Mouse (Mus musculus): ENCODE results near the gene Shmt1. TPM values are rescaled to one million over a fixed set of nuclear protein-coding genes. Genes with fewer than 3 reads are reported as not detected.

Shmt1 gene
- polyA plus RNA-seq, 1 experiment from 2014 or later = 57.3 TPM

DNA sequence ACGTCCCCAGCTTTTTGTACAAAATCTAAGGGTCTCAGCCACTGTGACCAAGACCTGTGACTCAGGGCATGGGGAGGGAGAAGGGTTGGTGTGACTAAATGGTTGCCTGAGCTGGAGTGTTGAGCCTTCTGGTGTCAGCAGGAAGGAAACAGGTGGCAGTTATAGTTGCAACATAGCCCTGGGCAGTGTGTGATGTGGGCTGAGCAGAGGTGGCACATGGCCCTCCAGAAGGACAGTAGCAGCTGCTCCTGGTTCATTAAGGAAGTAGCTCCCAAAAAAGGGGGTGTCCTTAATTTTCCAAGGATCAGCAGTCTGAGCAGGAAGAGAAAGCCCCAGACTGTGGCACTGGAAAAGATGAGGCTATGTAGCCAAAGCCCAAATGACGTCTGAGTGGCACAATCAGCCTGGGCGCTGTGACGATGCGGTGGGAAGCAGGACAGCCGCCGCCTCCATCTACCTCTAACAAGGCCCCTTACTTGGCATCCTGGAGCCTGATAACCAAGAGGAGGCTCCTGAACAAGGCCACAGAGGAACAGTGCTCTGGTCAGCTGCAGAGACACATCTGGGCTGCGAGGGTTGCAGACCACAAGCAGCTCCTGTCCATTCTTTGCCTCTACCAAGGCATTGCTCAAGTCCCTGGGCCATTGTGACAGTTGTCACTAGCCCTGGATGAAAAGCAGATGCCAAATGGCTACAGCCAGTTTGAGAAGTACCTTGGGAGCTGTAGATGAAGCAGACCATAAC, 27.2 kb downstream of the Shmt1 start:
- Histone ChIP-seq H3K4me2 (replicated peaks) (no peak overlapping the region), H3K27ac (no peak overlapping the region), H3K27me3 (no peaks in the 10 kb centered on the region), H3K9me3 (no peaks in the 10 kb centered on the region), H3K4me1 (peaks cover 32% of the 10 kb centered on the region), H3K4me3 (no peak overlapping the region), H3K36me3 (peaks cover 82% of the 10 kb centered on the region), H3K9ac (no peak overlapping the region)
- no peak for ATAC-seq (ENCODE audit: insufficient number of reproducible peaks, insufficient read depth, low FRiP score, low TSS enrichment)
- WGBS = 88% methylated on average over 8 of the region's 8 CpGs

- Histone ChIP-seq H3K9ac (0 out of 2 replicates have a peak overlapping the region, but pooled peaks have one; percentile 24), H3K27ac (no peak overlapping the region), H3K36me3 (peaks cover 49% of the 10 kb centered on the region), H3K4me1 (peaks cover 63% of the 10 kb centered on the region), H3K4me2 (replicated peaks) (peak overlapping the region; percentile 45), H3K9me3 (no peaks in the 10 kb centered on the region), H3K4me3 (peak overlapping the region; percentile 12), H3K27me3 (no peaks in the 10 kb centered on the region)
- 89% methylated on average over 10 of the region's 10 CpGs for WGBS
- no peak for ATAC-seq (ENCODE audit: insufficient number of reproducible peaks, insufficient read depth, low FRiP score, low TSS enrichment)
These were observed 31.8 kb downstream of the Shmt1 start for GRCm38 (mm10) chr11:60779673-60780189.

- H3K4me3 ChIP-seq = peak overlapping the region; percentile 81
- 25% methylated on average over 16 of the region's 16 CpGs for WGBS
- H3K4me1 ChIP-seq = peaks cover 64% of the 10 kb centered on the region
- H3K9me3 ChIP-seq = no peaks in the 10 kb centered on the region
- H3K9ac ChIP-seq = peak overlapping the region; percentile 81
- H3K36me3 ChIP-seq = peaks cover 35% of the 10 kb centered on the region
- no peak for ATAC-seq (ENCODE audit: insufficient number of reproducible peaks, insufficient read depth, low FRiP score, low TSS enrichment)
- H3K4me2 ChIP-seq (replicated peaks) = peak overlapping the region; percentile 88
- H3K27ac ChIP-seq = peak overlapping the region; percentile 87
- no peaks in the 10 kb centered on the region for H3K27me3 ChIP-seq
These were observed 33.6 kb downstream of the Shmt1 start for GRCm38 (mm10) chr11:60777801-60778370.

DNA sequence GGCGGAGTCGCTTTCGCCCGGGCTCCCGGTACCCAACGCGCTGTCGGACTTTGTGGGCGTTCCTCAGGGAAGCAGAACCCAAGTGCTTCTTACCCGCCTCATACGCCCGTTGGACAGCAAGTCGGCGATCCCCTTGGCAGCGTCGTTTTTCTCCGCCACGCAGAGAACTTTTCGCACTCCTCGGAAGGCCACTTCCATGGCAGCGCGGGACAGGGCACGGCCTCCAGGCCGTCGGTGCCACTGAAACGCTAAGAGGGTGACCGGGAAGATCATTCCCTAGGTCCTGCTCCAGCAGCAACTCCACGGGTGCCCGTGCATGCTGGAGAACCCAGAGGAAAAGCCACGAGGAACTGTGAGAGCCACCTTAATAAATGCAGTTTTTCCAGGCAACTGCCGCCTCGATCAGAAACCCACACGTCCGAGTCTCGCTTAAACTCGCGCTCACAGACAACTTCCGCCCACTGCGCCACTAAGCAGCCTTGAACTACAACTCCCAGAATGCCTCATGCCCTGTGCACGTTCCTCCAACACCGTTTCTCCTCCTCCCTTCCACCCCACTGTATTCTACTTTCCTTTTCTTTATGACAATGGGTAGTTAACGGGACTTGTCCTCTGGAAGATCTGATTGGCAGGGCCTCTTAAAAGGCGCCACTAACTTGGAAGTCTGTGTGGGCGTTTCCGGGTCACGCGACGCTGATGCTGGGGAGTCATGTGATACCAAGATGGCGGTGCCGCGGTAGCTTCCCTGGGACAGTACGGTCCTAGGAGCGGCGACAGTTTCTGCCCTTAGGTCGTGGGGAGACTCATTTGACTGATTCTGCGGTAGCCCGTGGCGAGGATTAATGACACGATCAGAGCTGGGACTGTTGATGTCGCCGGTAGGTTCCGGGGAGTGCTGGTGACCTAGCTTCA, 34.4 kb downstream of the Shmt1 start, which contains the start of the genes Top3a and Smcr8:
Gene Top3a, minus strand, starts transcription at position 537 of the 912 bp plus-strand sequence.
Gene Smcr8, plus strand, starts transcription at position 696 of the 912 bp plus-strand sequence.
- H3K36me3 ChIP-seq = peaks cover 30% of the 10 kb centered on the region
- peak within 1 kb of the TSS; percentile 81 for H3K9ac ChIP-seq
- WGBS = under 1% methylated on average over 62 of the region's 62 CpGs
- no peaks in the 10 kb centered on the region for H3K9me3 ChIP-seq
- H3K4me3 ChIP-seq = peak within 1 kb of the TSS; percentile 81
- peak within 1 kb of the TSS; percentile 88 for H3K4me2 ChIP-seq (replicated peaks)
- peak; percentile 95 for ATAC-seq (ENCODE audit: insufficient number of reproducible peaks, insufficient read depth, low FRiP score, low TSS enrichment)
- H3K27ac ChIP-seq = peak within 1 kb of the TSS; percentile 87
- H3K4me1 ChIP-seq = peaks cover 59% of the 10 kb centered on the region
- no peaks in the 10 kb centered on the region for H3K27me3 ChIP-seq

DNA sequence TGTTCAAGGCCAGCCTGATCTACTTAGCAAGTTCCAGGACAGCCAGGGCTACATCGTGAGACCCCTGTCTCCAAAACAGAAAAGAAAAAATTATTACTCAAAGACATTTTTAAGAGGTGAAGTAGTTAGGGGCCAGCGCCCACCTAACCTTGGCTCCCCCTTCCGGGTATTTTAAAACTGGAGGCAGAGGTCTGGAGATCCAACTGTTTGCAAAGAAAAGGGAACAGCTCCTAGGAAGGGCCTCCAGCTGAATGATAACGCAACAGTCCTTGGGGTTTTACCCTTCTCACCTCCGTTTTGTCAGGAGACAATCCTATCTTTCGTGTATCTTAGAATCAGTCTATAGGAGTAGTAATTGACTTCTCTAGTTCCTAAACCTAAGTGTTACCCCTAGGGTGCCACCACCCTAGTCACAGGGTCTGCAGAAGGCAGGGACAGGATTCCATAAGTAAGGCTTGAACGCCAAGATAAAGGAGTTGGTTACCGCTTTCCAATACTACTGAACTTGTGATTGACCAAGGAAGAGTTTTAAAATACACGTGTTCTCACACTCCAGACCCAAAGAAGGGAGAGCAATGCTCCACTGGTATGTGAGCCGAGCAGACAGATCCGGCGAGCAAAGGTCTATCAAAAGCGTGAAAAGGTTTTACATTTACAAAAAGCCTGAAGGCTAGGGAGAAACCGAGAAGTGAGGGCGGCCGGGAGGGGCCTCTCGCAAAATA, 35.2 kb downstream of the Shmt1 start:
- Histone ChIP-seq H3K4me2 (replicated peaks) (peak overlapping the region; percentile 88), H3K27me3 (no peaks in the 10 kb centered on the region), H3K36me3 (peaks cover 22% of the 10 kb centered on the region), H3K27ac (peak overlapping the region; percentile 87), H3K4me3 (peak overlapping the region; percentile 81), H3K9ac (peak overlapping the region; percentile 81), H3K4me1 (peaks cover 51% of the 10 kb centered on the region), H3K9me3 (no peaks in the 10 kb centered on the region)
- no peak for ATAC-seq (ENCODE audit: insufficient number of reproducible peaks, insufficient read depth, low FRiP score, low TSS enrichment)
- 4% methylated on average over 17 of the region's 17 CpGs for WGBS

DNA sequence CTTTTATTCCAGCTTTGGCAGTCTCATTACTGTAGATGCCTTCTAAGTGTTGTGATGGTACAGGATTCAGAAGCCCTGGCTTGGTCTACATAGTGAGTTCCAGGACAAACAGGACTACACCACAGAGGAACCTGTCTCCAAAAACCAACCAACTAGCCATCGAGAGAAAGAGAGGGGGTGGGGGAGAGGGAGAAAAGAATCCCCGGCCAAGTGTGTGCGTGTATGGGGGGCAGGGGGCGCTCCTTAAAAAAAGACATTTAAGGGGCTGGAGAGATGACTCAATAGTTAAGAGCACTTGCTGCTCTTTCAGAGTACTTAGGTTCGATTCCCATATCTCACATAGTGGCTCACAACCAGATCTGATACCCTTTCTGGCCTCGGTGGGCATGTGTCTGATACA, 35.9 kb downstream of the Shmt1 start:
- Histone ChIP-seq H3K9ac (peak overlapping the region; percentile 81), H3K27me3 (no peaks in the 10 kb centered on the region), H3K4me2 (replicated peaks) (peak overlapping the region; percentile 88), H3K4me3 (peak overlapping the region; percentile 81), H3K36me3 (peaks cover 18% of the 10 kb centered on the region), H3K27ac (no peak overlapping the region), H3K9me3 (no peaks in the 10 kb centered on the region), H3K4me1 (peaks cover 44% of the 10 kb centered on the region)
- ATAC-seq (ENCODE audit: insufficient number of reproducible peaks, insufficient read depth, low FRiP score, low TSS enrichment) = no peak
- WGBS = 47% methylated on average over 6 of the region's 6 CpGs

DNA sequence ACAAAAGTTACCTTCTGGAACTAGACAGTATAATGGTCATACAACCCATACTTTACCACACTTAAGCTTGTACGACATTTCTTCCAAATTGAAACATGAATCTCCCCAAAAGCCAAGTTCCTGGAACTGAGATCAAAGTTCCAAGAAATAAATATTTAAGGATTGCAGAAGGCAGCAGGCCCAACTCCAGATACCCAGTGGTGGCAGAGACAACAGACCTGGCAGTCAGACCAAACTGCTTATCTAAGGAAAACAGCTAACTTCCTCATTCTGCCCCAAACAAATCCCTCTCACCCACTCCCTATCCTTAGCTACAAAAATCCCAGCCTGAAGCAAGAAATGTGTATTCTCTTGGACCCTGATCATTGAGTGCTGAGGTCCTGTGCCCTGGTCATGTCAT, 36.7 kb downstream of the Shmt1 start:
- Histone ChIP-seq H3K36me3 (peaks cover 11% of the 10 kb centered on the region), H3K4me2 (replicated peaks) (peak overlapping the region; percentile 88), H3K27me3 (no peaks in the 10 kb centered on the region), H3K27ac (no peak overlapping the region), H3K9me3 (no peaks in the 10 kb centered on the region), H3K9ac (no peak overlapping the region), H3K4me3 (no peak overlapping the region), H3K4me1 (peaks cover 36% of the 10 kb centered on the region)
- WGBS = 75% methylated on average over 1 of the region's 1 CpGs
- no peak for ATAC-seq (ENCODE audit: insufficient number of reproducible peaks, insufficient read depth, low FRiP score, low TSS enrichment)

DNA sequence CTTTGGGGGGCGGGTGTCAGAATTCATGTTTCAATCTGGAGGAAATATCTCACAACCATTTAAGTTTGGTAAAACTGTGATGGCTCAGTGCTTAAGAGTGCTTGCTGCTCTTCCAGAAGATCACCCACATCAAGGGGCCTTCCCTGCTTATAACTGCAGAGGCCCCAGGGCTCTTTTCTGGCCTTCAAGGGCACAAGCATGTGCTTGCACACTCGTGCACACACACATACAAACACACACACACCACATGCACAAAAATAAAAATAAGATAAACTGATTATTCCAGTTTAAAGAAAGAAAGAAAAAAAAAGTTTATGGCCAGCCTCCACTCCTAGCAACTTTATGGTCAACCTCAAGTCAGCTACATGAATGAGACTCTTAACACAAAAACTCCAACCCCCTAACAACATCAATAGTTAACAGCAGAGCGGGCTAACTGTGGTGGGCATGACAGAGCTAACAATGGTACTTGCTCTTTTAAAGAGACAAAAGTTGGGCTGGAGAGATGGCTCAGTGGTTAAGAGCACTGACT, 37.3 kb downstream of the Shmt1 start:
- ATAC-seq (ENCODE audit: insufficient number of reproducible peaks, insufficient read depth, low FRiP score, low TSS enrichment) = no peak
- Histone ChIP-seq H3K36me3 (peaks cover 5% of the 10 kb centered on the region), H3K4me3 (no peak overlapping the region), H3K9ac (no peak overlapping the region), H3K4me1 (peaks cover 30% of the 10 kb centered on the region), H3K9me3 (no peaks in the 10 kb centered on the region), H3K4me2 (replicated peaks) (no peak overlapping the region), H3K27ac (no peak overlapping the region), H3K27me3 (no peaks in the 10 kb centered on the region)
- 91% methylated on average over 3 of the region's 3 CpGs for WGBS

- peaks cover 16% of the 10 kb centered on the region for H3K4me1 ChIP-seq
- H3K27ac ChIP-seq = no peak overlapping the region
- H3K4me3 ChIP-seq = no peak overlapping the region
- H3K9ac ChIP-seq = no peak overlapping the region
- no peaks in the 10 kb centered on the region for H3K36me3 ChIP-seq
- no peaks in the 10 kb centered on the region for H3K27me3 ChIP-seq
- no peak for ATAC-seq (ENCODE audit: insufficient number of reproducible peaks, insufficient read depth, low FRiP score, low TSS enrichment)
- 83% methylated on average over 4 of the region's 4 CpGs for WGBS
- no peak overlapping the region for H3K4me2 ChIP-seq (replicated peaks)
- H3K9me3 ChIP-seq = no peaks in the 10 kb centered on the region
These were observed 39.4 kb downstream of the Shmt1 start for GRCm38 (mm10) chr11:60772161-60772560.

DNA sequence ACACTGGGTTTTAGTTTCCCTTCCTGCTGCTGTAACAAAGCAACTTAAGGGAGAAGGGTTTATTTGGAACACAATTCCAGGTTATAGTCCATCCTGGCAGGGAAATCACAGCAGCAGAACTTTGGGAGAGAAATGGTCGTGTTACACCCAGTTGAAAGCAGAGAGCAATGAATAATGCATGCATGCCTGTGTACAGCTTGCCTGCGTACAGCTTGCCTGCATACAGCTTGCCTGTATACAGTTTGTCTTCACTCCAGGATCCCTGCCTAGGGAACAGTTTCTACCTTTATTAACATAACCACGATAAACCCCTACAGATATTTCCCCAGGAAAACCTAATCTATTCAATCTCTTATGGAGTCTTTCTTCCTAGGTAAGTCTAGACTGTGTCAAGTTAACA, 40.7 kb downstream of the Shmt1 start:
- no peak overlapping the region for H3K4me3 ChIP-seq
- no peak overlapping the region for H3K27ac ChIP-seq
- no peaks in the 10 kb centered on the region for H3K27me3 ChIP-seq
- H3K9ac ChIP-seq = no peak overlapping the region
- ATAC-seq (ENCODE audit: insufficient number of reproducible peaks, insufficient read depth, low FRiP score, low TSS enrichment) = no peak
- peaks cover 11% of the 10 kb centered on the region for H3K4me1 ChIP-seq
- H3K9me3 ChIP-seq = no peaks in the 10 kb centered on the region
- no peaks in the 10 kb centered on the region for H3K36me3 ChIP-seq
- no peak overlapping the region for H3K4me2 ChIP-seq (replicated peaks)
- WGBS = 81% methylated on average over 3 of the region's 3 CpGs

DNA sequence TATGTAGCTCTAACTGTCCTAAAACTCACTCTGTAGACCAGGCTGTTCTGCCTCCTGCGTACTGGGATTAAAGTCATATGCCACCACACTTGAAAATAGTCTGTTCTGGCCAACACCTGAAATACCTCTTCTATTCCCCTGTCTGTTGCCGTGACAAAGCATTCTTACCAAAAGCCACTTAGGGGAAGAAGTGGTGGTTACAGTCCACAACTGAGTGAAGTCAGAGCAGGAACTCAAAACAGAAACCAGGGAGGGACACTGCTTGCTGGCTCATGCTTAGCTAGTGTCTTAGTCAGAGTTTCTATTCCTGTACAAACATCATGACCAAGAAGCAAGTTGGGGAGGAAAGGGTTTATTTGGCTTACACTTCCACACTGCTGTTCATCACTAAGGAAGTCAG, 42.2 kb downstream of the Shmt1 start:
- Histone ChIP-seq H3K9me3 (no peaks in the 10 kb centered on the region), H3K27ac (no peak overlapping the region), H3K9ac (no peak overlapping the region), H3K36me3 (no peaks in the 10 kb centered on the region), H3K4me2 (replicated peaks) (no peak overlapping the region), H3K4me3 (no peak overlapping the region), H3K27me3 (no peaks in the 10 kb centered on the region), H3K4me1 (no peaks in the 10 kb centered on the region)
- 83% methylated on average over 2 of the region's 2 CpGs for WGBS
- no peak for ATAC-seq (ENCODE audit: insufficient number of reproducible peaks, insufficient read depth, low FRiP score, low TSS enrichment)

Data from embryonic facial prominence, embryonic 12.5 days (tissue).